Mouse (Mus musculus): ENCODE data around the gene Ramp3.

- no peak for TF ChIP-seq CTCF (conservative IDR thresholded peaks at IDR 0.05; ENCODE audit: low read length)
- TF ChIP-seq POU5F1 (IDR thresholded peaks at IDR 0.05; ENCODE audit: borderline replicate concordance, low read length): no peak
- no peak for TF ChIP-seq NANOG (IDR thresholded peaks at IDR 0.05; ENCODE audit: borderline replicate concordance, low read length)
Observed at GRCm38 (mm10) chr11:6638537-6638936, 19.8 kb upstream of the Ramp3 start, which contains the start of gene Wap.

All from E14TG2a.4 (cell line).